Mouse (Mus musculus): Measurements from ENCODE around the gene Epha5.

The Epha5 gene

GRCm38 (mm10) chr5:84417062-84417879, at the start of gene Epha5:
Gene Epha5 (minus strand): TSS chr5:84417382.
- no peak for DNase-seq (ENCODE audit: low spot score in 2 of 2)

- no peak for DNase-seq (ENCODE audit: low spot score in 2 of 2)
These were observed 39.0 kb upstream of the Epha5 start for GRCm38 (mm10) chr5:84456216-84456615.

DNA sequence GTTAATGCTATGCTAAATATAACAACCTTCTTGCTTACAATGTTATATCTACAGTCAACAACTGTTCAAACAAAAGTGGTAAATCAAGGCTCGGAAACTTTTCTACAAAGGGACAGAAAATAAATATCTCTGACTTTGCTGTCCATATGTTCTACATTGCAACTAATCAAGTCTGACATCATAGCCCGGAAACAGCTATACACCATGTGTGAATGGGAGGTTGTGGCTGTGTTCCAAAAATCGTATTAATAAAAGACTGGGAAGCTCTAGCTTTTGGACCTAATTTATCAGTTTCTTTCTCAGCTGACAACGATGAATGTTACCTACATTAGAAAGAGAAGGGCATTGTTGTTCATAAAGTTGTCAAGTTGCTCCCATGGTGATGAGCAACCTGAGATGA, 37.5 kb upstream of the Epha5 start:
- DNase-seq (ENCODE audit: low spot score in 2 of 2): no peak

GRCm38 (mm10) chr5:84453839-84454238, 36.7 kb upstream of the Epha5 start:
- no peak for DNase-seq (ENCODE audit: low spot score in 2 of 2)

- no peak for DNase-seq (ENCODE audit: low spot score in 2 of 2)
These were observed 23.1 kb upstream of the Epha5 start for GRCm38 (mm10) chr5:84440232-84440631.

- DNase-seq (ENCODE audit: low spot score in 2 of 2): no peak
These were observed 991 bp downstream of the Epha5 start for GRCm38 (mm10) chr5:84415961-84416821.

- DNase-seq (ENCODE audit: low spot score in 2 of 2): no peak
These were observed 2.2 kb downstream of the Epha5 start for GRCm38 (mm10) chr5:84414931-84415431.

GRCm38 (mm10) chr5:84413026-84413425, 4.2 kb downstream of the Epha5 start:
- no peak for DNase-seq (ENCODE audit: low spot score in 2 of 2)

GRCm38 (mm10) chr5:84408370-84408769, 8.8 kb downstream of the Epha5 start:
- DNase-seq (ENCODE audit: low spot score in 2 of 2): no peak

DNA sequence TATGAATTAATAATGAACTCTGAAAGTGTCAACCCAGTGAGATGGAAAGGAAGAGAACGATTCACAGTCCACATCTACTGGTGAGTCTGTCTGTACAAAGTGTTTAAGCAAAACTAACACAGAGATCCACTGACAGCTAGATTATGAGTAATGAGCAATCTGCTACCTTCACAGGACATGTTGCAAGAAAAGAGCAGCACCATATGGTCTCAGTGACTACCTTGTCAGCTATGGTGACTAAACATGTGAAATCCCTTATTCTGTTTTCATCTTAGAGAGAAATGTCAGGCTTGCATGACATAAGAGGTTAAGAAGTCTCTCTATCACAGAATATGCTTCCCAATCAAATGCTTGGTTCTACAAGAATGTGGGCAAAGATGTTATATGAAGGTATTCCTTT, 20.1 kb downstream of the Epha5 start:
- no peak for DNase-seq (ENCODE audit: low spot score in 2 of 2)

DNA sequence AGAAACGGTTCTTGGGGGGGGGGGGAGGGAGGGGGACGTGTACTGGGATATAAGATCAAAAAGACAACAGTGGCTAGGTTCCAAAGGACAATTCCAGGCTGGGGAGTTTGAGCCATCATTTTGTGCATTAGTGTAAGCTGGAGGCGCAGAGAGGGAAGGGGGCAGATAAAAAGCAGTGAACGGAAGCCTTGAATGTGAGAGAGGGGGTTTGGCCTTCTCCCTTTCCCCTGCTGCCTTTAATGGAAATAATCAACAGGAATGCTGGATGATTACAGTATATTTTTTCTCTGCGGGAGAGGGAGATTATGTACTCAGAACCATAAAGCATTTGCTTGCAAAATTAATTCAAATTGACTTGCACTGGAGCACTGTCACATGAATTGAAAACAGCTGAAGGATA, 51.8 kb downstream of the Epha5 start:
- DNase-seq (ENCODE audit: low spot score in 2 of 2): no peak

DNA sequence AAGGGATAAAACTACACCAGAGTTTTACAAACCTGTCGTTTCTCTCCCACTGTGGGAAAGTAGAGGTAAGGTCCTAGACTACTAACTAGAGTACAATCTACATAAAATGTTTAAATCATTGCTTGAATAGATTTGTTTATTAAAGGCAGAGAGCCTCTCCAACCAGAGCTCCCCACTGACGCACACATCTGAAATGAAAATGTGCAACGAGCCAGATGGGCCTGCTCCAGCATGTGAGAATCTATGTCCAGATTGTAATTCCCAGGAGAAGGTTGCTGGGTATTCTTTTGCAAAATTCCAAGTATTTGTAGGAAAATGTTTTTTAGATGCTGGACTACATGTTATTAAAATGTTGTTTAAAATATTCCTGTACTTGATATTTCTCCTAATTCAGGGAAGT, 57.8 kb downstream of the Epha5 start:
- no peak for DNase-seq (ENCODE audit: low spot score in 2 of 2)

- DNase-seq (ENCODE audit: low spot score in 2 of 2): no peak
These were observed 64.1 kb downstream of the Epha5 start for GRCm38 (mm10) chr5:84353069-84353468.

DNA sequence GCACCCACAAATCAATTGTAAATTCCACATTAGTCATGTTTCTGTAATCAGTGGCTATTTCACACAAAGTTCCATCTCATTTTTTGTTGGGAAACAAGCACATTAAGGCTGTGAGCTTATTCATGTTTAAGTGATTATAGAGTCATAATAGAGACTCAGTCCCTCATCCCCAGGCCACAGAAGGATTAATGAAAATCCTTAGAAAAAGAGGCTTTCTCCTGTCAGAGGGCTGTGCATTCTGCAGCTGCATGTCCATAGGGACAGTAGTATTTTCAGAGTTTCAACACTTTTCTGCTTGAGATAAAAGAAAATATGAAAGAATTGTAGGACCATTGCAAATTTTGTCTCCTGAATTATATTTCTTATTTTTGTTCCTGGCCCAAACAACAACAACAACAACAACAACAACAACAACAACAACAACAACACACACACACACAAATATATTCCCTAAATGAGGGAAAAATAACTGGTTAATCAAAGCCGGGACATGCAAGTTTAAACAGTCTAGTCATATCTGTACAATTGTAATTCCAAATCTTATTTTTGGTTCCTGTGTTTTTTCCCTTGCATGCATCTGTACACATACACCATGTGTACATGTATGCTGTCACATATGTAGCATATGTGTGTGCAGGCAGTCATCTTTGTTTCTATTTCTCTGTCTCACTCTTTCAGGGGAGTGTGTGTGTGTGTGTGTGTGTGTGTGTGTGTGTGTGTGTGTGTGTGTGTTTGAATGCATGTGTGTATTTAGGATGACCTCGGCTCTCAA, 70.3 kb downstream of the Epha5 start:
- no peak for DNase-seq (ENCODE audit: low spot score in 2 of 2)

DNA sequence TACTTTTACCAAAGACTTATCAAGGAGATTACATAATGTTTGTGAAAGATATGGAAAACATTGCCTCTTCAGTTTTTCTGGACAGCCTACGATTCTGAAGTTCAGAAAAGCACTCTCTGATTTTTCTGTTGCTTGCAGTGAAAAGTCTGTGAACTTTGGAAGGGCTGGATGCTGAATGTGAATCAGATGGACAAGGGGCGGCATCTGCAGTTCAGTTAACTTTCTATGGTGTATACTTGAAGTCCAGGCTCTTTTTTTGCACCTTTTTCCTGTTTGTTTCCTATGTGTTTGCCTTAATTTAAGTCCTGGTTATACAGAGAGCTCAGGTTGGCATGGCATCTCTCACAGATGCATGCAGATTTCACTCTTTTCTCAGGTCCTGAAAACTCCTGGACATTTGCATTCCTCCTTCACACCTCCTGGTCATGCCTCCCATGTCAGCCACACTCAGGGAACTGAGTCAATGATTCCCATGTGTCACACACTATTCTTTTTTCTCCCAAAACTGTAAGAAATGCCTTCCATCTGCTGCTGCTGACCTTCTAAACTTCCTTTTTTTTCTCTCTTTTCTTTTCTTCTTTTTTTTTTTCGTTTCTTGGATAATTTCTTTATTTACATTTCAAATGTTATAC, 81.2 kb downstream of the Epha5 start:
- DNase-seq (ENCODE audit: low spot score in 2 of 2): no peak

DNA sequence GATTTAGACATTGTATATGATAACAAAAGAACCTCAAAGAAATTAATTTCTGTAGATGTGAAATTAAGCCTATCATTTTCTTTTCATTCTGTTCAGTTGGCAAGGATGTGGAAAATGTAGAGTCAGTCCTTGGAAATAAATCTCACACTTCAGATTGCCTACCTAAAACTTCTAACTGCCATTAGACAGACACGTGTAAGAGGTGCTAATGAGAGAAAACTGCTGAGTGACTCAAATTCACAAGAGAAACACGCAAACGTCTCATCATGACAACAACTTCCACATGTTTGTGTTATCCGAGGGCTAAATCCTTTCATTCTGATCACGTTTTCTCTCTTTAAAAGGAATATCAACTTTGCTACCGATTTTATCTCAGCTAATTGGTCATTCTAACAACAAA, 82.7 kb downstream of the Epha5 start:
- DNase-seq (ENCODE audit: low spot score in 2 of 2): no peak

DNA sequence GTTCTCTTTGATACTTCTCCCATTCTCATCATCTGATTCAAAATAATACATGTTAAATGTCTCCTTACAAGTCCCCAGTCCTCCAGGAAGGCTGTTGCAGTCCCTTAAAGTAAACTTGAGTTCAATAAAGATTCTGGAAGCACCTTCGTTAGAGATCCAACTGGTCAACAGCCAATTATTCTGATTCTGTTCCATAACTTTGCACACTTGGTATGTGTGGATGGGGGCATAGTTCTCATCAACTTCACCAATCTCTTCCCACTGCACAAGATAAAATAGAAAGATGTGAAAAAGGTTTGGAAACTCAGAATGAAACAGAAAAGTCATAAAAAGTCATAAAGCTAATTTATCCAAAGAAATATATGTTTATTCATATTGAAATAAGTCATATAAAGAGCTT, 85.6 kb downstream of the Epha5 start:
- DNase-seq (ENCODE audit: low spot score in 2 of 2): no peak

DNA sequence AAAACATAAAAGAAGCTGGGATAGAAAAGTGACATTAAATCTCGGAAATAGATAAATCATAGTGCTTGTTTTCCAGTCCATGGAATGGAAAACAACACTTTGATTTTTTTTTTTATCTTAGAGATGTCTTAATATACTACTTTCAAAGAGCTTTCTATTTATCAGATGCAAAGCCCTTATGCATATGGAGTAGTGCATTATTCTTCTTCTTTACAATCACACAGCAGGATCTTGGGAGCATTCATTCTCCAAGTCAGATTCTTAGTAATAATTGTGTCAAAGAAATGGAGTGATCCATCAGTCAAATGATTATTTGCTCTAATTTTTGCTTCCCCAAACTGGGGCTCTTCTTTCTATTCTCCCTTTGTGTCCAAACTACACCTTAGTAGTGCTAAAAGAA, 96.6 kb downstream of the Epha5 start:
- no peak for DNase-seq (ENCODE audit: low spot score in 2 of 2)

DNA sequence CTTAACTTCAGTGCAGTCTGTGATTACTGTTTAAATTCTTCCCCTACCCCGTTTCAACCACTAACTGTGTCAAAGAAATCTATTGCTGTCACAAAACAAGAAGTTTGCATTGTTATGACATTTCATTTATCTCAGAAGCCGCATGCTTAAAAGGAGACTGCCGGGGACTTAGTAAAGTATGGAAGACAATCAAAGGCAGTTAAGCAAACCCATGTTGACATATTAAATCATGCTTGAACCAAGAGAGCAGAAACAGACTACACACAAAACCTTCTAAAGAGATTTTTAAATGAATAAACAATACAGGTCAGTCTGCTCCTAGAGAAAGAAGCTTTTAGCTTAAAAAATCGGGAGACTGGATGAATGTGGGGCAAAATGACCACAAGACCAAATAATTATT, 97.0 kb downstream of the Epha5 start:
- DNase-seq (ENCODE audit: low spot score in 2 of 2): no peak

GRCm38 (mm10) chr5:84318814-84319340, 98.3 kb downstream of the Epha5 start:
- no peak for DNase-seq (ENCODE audit: low spot score in 2 of 2)

GRCm38 (mm10) chr5:84317839-84318238, 99.3 kb downstream of the Epha5 start:
- no peak for DNase-seq (ENCODE audit: low spot score in 2 of 2)

Data from thymus, postnatal 10 days (tissue).